Mouse (Mus musculus) liver, embryonic 18 days (tissue): ENCODE data around the gene Hist1h2bc. TPM values are rescaled to one million over a fixed set of nuclear protein-coding genes. Genes with fewer than 3 reads are reported as not detected.

Experiments used
- polyA plus RNA-seq: library from polyadenylated mRNA; depleted of rRNA; stranded (reverse); fragments of >200 nt; gene quantifications from 2 replicates; pipeline ENCODE4 v1.2.3, GENCODE M21; 2012; rRNA removed

The Hist1h2bc gene
- polyA plus RNA-seq: 165 and 208 TPM in 2 replicates

GRCm38 (mm10) chr13:23683755-23684281, at the start of gene Hist1h2bc, which contains the start of gene Hist1h2ac:
Gene Hist1h2bc (plus strand): TSS chr13:23684199.
Gene Hist1h2ac (minus strand): TSS chr13:23683948.

DNA sequence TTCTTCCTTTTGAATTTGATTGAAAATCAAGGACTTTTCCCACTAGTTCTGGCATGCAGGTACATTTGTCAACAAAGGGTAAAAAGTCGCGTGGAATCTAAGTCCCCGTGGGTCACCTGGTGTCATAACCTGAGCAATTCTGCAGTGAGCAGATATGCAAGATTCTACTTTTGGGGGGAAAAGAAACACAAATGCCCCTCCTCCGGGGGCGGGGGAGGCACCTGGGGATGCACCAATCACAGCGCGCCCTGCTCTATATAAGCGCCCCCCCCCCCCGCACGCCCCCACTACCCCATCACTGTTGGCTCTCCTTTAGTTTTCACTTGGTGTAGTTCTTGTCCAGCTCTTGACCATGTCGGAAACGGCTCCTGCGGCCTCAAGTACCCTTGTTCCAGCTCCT, 11.5 kb downstream of the Hist1h2bc start, which contains the start of gene Hist1h1t:
Gene Hist1h1t, plus strand, starts transcription at position 301 of the 400 bp plus-strand sequence.

DNA sequence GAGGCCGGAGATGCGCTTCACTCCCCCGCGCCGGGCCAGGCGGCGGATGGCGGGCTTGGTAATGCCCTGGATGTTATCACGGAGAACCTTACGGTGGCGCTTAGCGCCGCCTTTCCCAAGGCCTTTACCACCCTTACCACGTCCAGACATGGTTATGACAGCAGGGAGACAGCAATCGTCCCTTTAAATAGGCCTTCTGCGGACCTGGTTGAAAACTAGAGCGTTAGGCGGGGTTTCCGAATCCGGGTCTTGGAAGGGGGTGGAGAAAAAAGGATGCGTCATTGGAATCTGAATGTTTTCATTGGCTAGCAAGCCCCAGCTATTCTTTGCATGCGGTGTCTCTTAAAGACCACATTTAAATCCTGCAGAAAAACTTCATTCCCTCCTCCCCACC, 14.3 kb downstream of the Hist1h2bc start, which contains the start of gene Hist1h4c:
Gene Hist1h4c, minus strand, starts transcription at position 155 of the 394 bp plus-strand sequence.

DNA sequence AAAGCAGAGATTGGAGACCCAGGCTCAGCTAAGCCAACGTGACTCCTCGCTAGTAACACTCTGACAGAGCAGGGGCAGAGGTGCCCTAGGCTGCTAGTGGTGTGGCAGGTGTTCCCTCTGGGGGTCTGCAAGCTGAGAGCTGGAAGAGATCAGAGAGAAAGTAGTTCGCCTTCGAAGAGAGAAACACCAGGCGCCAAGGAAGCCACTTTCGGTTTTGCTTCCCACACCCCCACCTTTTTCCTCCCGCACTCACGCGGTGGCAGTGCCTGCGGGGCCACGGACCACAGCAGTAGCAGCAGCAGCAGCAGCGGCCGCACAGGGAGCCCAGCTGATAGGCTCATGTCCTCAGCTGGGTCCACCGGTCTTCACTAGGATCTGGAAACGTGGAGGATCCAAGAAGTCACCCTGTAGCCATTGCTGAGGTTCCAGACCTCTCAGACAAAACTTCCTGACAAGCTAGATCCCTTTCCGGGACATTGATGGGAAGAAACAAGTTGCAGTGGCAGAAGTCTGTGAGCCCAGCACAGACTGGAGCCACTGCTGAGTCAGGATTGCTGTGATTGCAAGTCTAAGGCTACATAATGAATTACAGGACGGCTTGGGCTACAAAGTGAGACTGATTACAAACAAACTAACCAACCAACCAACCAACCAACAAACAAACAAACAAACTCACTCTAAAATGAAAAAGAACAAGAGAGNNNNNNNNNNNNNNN, 26.5 kb downstream of the Hist1h2bc start, which contains the start of gene Hfe:
Gene Hfe, minus strand, starts transcription at position 481 of the 716 bp plus-strand sequence.

GRCm38 (mm10) chr13:23738677-23739068, 54.7 kb downstream of the Hist1h2bc start, which contains the start of gene Hist1h1c:
Gene Hist1h1c (plus strand): TSS chr13:23738808.

Other genes starting within 250 kb of the Hist1h2bc start
- 0.42 and 0.58 TPM in 2 replicates for gene Btn1a1, start 218.3 kb upstream of the Hist1h2bc start, polyA plus RNA-seq
- not detected in 2 replicates for gene Btn2a2, start 195.3 kb upstream of the Hist1h2bc start, polyA plus RNA-seq
- 8.9 and 10.2 TPM in 2 replicates for gene Hist1h4h, start 153.1 kb upstream of the Hist1h2bc start, polyA plus RNA-seq
- 137 and 207 TPM in 2 replicates for gene Hist1h2af, start 150.3 kb upstream of the Hist1h2bc start, polyA plus RNA-seq
- gene Hist1h3g, start 148.8 kb upstream of the Hist1h2bc start, polyA plus RNA-seq: 13.8 and 25.0 TPM in 2 replicates
- 2.9 and 3.2 TPM in 2 replicates for gene Hist1h2bh, start 140.8 kb upstream of the Hist1h2bc start, polyA plus RNA-seq
- gene Hist1h3f, start 140.1 kb upstream of the Hist1h2bc start, polyA plus RNA-seq: 1.5 and 2.1 TPM in 2 replicates
- gene Hist1h4f, start 132.6 kb upstream of the Hist1h2bc start, polyA plus RNA-seq: 5.8 and 7.7 TPM in 2 replicates
- 0.32 and 0.52 TPM in 2 replicates for gene Hist1h1d, start 130.9 kb upstream of the Hist1h2bc start, polyA plus RNA-seq
- gene Hist1h3e, start 121.8 kb upstream of the Hist1h2bc start, polyA plus RNA-seq: 9.6 and 10.2 TPM in 2 replicates
- gene Hist1h2ae, start 113.0 kb upstream of the Hist1h2bc start, polyA plus RNA-seq: 5.8 and 7.7 TPM in 2 replicates
- gene Hist1h2bg, start 112.8 kb upstream of the Hist1h2bc start, polyA plus RNA-seq: 17.2 and 22.8 TPM in 2 replicates
- 6.0 and 6.2 TPM in 2 replicates for gene Hist1h2bf, start 110.0 kb upstream of the Hist1h2bc start, polyA plus RNA-seq
- gene Hist1h2ad, start 109.8 kb upstream of the Hist1h2bc start, polyA plus RNA-seq: 3.7 and 4.7 TPM in 2 replicates
- gene Hist1h3d, start 108.4 kb upstream of the Hist1h2bc start, polyA plus RNA-seq: 8.9 and 13.3 TPM in 2 replicates
- gene Hist1h4d, start 102.6 kb upstream of the Hist1h2bc start, polyA plus RNA-seq: 3.9 and 4.3 TPM in 2 replicates
- 1.4 and 2.2 TPM in 2 replicates for gene Hist1h2be, start 63.1 kb upstream of the Hist1h2bc start, polyA plus RNA-seq
- 3.3 and 4.1 TPM in 2 replicates for gene Hist1h1e, start 61.6 kb upstream of the Hist1h2bc start, polyA plus RNA-seq
- gene Hist1h2ac, start 251 bp upstream of the Hist1h2bc start, polyA plus RNA-seq: 0.76 and 1.2 TPM in 2 replicates
- gene Hist1h1t, start 11.6 kb downstream of the Hist1h2bc start, polyA plus RNA-seq: not detected in 2 replicates
- 2.3 and 3.2 TPM in 2 replicates for gene Hist1h4c, start 14.3 kb downstream of the Hist1h2bc start, polyA plus RNA-seq
- 10.0 and 10.7 TPM in 2 replicates for gene Hfe, start 26.7 kb downstream of the Hist1h2bc start, polyA plus RNA-seq
- 40.4 and 60.9 TPM in 2 replicates for gene Hist1h1c, start 54.6 kb downstream of the Hist1h2bc start, polyA plus RNA-seq
- gene Hist1h3c, start 61.4 kb downstream of the Hist1h2bc start, polyA plus RNA-seq: 16.3 and 21.4 TPM in 2 replicates
- gene Hist1h2bb, start 62.5 kb downstream of the Hist1h2bc start, polyA plus RNA-seq: 5.1 and 8.2 TPM in 2 replicates
- 13.7 and 14.6 TPM in 2 replicates for gene Hist1h2ab, start 66.9 kb downstream of the Hist1h2bc start, polyA plus RNA-seq
- 14.5 and 19.5 TPM in 2 replicates for gene Hist1h3b, start 68.1 kb downstream of the Hist1h2bc start, polyA plus RNA-seq
- 7.3 and 11.1 TPM in 2 replicates for gene Hist1h4b, start 72.8 kb downstream of the Hist1h2bc start, polyA plus RNA-seq
- 2.8 and 3.4 TPM in 2 replicates for gene Hist1h4a, start 77.0 kb downstream of the Hist1h2bc start, polyA plus RNA-seq
- gene Hist1h3a, start 78.2 kb downstream of the Hist1h2bc start, polyA plus RNA-seq: 11.4 and 14.3 TPM in 2 replicates
- gene Hist1h1a, start 79.5 kb downstream of the Hist1h2bc start, polyA plus RNA-seq: 3.2 and 4.1 TPM in 2 replicates
- not detected in 2 replicates for gene Trim38, start 85.7 kb downstream of the Hist1h2bc start, polyA plus RNA-seq
- gene Slc17a2, start 122.8 kb downstream of the Hist1h2bc start, polyA plus RNA-seq: 17.4 and 22.1 TPM in 2 replicates
- gene Slc17a3, start 155.2 kb downstream of the Hist1h2bc start, polyA plus RNA-seq: 12.0 and 12.9 TPM in 2 replicates
- gene Slc17a1, start 183.6 kb downstream of the Hist1h2bc start, polyA plus RNA-seq: 0.71 and 0.93 TPM in 2 replicates
- gene Slc17a4, start 230.8 kb downstream of the Hist1h2bc start, polyA plus RNA-seq: 0.36 and 0.66 TPM in 2 replicates
- not detected in 2 replicates for gene Hist1h2ba, start 250.0 kb downstream of the Hist1h2bc start, polyA plus RNA-seq